Mouse (Mus musculus) olfactory bulb, adult 2 months (tissue): ENCODE measurements around the gene Cgref1.
A peak's percentile ranks its signal among the peaks of the same experiment; 100 is the strongest.

Source experiments
- CTCF ChIP-seq: fragments of 200-500 bp; IDR thresholded peaks from 2 replicates; pipeline ENCODE4 v1.5.1; 2012; ENCODE audit warnings: low read depth, mild to moderate bottlenecking, low read length, moderate library complexity; ENCODE audit not compliant: insufficient read depth
- POLR2A ChIP-seq: fragments of 200-500 bp; IDR thresholded peaks from 2 replicates; pipeline ENCODE4 v1.6.1; 2012; ENCODE audit warnings: mild to moderate bottlenecking, low read depth, low read length, moderate library complexity; ENCODE audit not compliant: insufficient read depth

GRCm38 (mm10) chr5:30888337-30889087, 56.9 kb downstream of the Cgref1 start, which contains the start of gene Agbl5:
- TF ChIP-seq POLR2A = peak; percentile 74
- TF ChIP-seq CTCF = no peak
